Mouse (Mus musculus) kidney, postnatal 0 days (tissue): ENCODE measurements around the gene Arl11. TPM values are rescaled to one million over a fixed set of nuclear protein-coding genes. Genes with fewer than 3 reads are reported as not detected.

ENCODE experiments used
- ATAC-seq: fragments of 200-750 bp; cut with Nextera tagmentation; replicated peaks from 2 replicates; pipeline ENCODE4 v1.8.0; 2017; ENCODE audit warnings: low read depth, moderate number of reproducible peaks, moderate TSS enrichment, moderate library complexity; ENCODE audit not compliant: low FRiP score
- DNase-seq: peaks from one replicate; pipeline ENCODE4 v3.0.0-alpha.2; 2016; ENCODE audit warnings: low spot score
- H3K27ac ChIP-seq: fragments of 300-500 bp; sonication (generic); 2 replicates; pipeline ENCODE4 v1.5.1; 2014; ENCODE audit warnings: mild to moderate bottlenecking
- H3K27me3 ChIP-seq: fragments of 300-500 bp; sonication (generic); 2 replicates; pipeline ENCODE4 v1.6.1; 2014; ENCODE audit warnings: low read length, mixed read lengths; ENCODE audit not compliant: insufficient read depth
- H3K36me3 ChIP-seq: fragments of 300-500 bp; sonication (generic); 2 replicates; pipeline ENCODE4 v1.6.1; 2014; ENCODE audit warnings: low read length, mixed read lengths; ENCODE audit not compliant: insufficient read depth
- H3K4me1 ChIP-seq: fragments of 300-500 bp; sonication (generic); replicated peaks from 2 replicates; pipeline ENCODE4 v1.6.1; 2014; ENCODE audit warnings: antibody characterized with exemption, low read length, mixed read lengths; ENCODE audit not compliant: insufficient read depth
- H3K4me2 ChIP-seq: fragments of 300-500 bp; sonication (generic); 2 replicates; pipeline ENCODE4 v1.6.1; 2014; ENCODE audit warnings: mild to moderate bottlenecking, low read length, moderate library complexity, mixed read lengths
- H3K4me3 ChIP-seq: fragments of 300-500 bp; sonication (generic); replicated peaks from 2 replicates; pipeline ENCODE4 v1.5.1; 2014; ENCODE audit warnings: low read depth, low read length
- H3K9ac ChIP-seq: fragments of 300-500 bp; sonication (generic); 2 replicates; pipeline ENCODE4 v1.6.1; 2014; ENCODE audit warnings: low read depth, low read length
- H3K9me3 ChIP-seq: fragments of 300-500 bp; sonication (generic); replicated peaks from 2 replicates; pipeline ENCODE4 v1.6.1; 2016; ENCODE audit warnings: low read length, inconsistent platforms, mixed read lengths
- CTCF ChIP-seq: IDR thresholded peaks from 2 replicates; pipeline ENCODE4 v1.5.1; 2016; ENCODE audit warnings: antibody characterized with exemption, low read depth, mild to moderate bottlenecking, moderate library complexity
- WGBS: fragments of 180-500 bp; shearing (Covaris S2); extraction: QIAGEN DNeasy Blood & Tissue Kit; methylation state at CpG from one replicate; pipeline ENCODE4 v1.1.7; 2014; 5-methylcytosine and 5-hydroxymethylcytosine counted together
- polyA plus RNA-seq: library from polyadenylated mRNA; unstranded; fragments of >200 nt; fragmentation: Nextera tagmentation; extraction: Ambion mirVana; gene quantifications from 2 replicates; pipeline ENCODE4 v1.2.1, GENCODE M21; 2015

Arl11 gene
- polyA plus RNA-seq, 1 experiment from 2014 or later, result 1.2 TPM

DNA sequence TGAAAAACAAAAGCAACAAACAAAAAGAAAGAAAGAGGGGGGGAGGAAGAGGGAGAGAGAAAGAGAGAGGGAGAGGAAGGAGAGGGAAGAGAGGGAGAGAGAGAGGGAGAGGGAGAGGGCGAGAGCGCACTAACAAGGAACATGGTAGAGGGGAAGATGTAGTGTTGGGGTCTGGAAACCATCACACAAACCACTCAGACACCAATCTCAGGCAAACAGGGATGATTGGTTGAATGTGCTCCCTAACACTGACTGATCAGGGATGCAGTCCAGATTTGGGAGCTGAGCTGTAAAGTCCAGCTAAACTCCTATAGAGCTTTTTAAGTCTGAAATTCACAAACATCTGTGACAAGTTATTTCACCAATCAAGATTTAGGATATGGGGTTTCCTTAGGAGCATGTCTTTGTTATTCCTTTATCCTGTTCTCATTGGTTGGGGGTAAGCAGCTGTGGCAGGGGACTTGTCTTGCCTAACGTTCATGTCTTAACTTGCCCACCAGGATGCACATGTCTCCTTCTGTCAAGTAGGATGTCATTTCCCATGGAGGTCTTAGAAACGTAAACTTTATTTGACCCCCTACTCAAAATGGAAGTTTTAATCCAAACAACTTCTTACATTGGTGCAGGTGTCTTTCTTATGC is 5.5 kb upstream of the Arl11 start:
- Histone ChIP-seq H3K9ac (no peak overlapping the region), H3K4me1 (no peaks in the 10 kb centered on the region), H3K27ac (no peak overlapping the region), H3K4me3 (no peak overlapping the region), H3K27me3 (no peaks in the 10 kb centered on the region), H3K36me3 (no peaks in the 10 kb centered on the region), H3K4me2 (no peak overlapping the region), H3K9me3 (no peaks in the 10 kb centered on the region)
- DNase-seq, result no peak
- ATAC-seq, result no peak
- TF ChIP-seq CTCF, result no peak
- 65% methylated on average over 4 of the region's 4 CpGs for WGBS

DNA sequence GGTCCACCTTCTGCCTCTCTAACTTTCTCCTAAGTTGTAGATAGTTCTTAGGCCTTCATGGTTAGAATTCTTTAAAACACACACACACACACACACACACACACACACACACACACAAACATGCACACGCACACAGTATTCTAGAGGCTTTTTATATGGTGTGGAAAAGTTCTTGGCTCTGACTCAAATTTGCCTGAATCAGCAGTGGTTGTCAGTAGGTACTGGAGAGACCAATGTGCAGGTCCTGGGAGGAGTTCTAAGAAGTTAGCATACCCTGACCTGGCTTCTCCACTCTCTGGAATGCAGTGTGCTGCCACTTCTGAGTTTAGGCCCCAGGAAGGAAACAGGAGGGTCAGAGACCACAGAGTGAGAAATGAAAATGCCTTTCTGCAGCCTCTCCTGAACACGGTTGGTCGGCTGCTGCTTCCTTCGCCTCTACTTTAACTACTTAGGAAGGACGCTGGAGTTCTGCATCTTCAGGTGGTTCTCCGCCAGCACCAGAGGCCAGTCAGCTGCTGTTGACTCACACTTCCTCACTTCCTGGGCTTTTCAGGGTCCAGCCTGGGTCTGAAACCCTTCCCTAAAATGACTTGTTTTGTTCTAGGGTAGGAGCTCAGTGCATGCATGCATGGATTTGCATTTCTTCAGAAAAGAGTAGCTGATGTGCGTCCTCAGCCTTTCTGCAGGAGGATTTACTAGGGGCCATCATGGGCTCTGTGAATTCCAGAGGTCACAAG is 651 bp downstream of the Arl11 start:
- ATAC-seq, result no peak

DNA sequence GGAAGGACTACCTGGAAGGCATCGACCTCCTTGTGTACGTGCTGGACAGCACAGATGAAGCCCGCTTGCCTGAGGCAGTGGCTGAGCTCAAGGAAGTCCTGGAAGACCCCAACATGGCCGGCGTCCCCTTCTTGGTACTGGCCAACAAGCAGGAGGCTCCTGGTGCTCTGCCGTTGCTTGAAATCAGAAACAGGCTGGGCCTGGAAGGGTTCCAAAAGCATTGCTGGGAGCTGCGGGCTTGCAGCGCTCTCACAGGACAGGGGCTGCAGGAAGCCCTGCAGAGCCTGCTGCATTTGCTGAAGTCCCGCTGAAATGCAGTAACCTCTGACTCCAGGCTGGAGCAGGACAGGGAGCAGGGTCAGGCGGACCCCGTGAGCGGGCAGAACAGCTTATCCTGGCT is 1.4 kb downstream of the Arl11 start:
- Histone ChIP-seq H3K27ac (peak overlapping the region; percentile 5; the same call in 1 of the 2 replicates), H3K4me1 (0 out of 2 replicates have a peak, but pooled peaks cover 4% of the 10 kb centered on the region), H3K9ac (no peak overlapping the region), H3K4me3 (no peak overlapping the region), H3K27me3 (no peaks in the 10 kb centered on the region), H3K9me3 (no peaks in the 10 kb centered on the region), H3K4me2 (no peak overlapping the region), H3K36me3 (no peaks in the 10 kb centered on the region)
- TF ChIP-seq CTCF, result no peak
- WGBS, result 58% methylated on average over 12 of the region's 12 CpGs
- peak; percentile 39 for DNase-seq
- ATAC-seq, result no peak

More for the DNA sequence above, 651 bp downstream of the Arl11 start:
- Histone ChIP-seq H3K36me3 (no peaks in the 10 kb centered on the region), H3K9ac (no peak overlapping the region), H3K27ac (peak overlapping the region; percentile 5; the same call in 1 of the 2 replicates), H3K4me1 (0 out of 2 replicates have a peak, but pooled peaks cover 4% of the 10 kb centered on the region), H3K9me3 (no peaks in the 10 kb centered on the region), H3K4me3 (no peak overlapping the region), H3K27me3 (no peaks in the 10 kb centered on the region), H3K4me2 (no peak overlapping the region)
- WGBS, result 37% methylated on average over 7 of the region's 7 CpGs
- TF ChIP-seq CTCF, result no peak
- peak; percentile 47 for DNase-seq

DNA sequence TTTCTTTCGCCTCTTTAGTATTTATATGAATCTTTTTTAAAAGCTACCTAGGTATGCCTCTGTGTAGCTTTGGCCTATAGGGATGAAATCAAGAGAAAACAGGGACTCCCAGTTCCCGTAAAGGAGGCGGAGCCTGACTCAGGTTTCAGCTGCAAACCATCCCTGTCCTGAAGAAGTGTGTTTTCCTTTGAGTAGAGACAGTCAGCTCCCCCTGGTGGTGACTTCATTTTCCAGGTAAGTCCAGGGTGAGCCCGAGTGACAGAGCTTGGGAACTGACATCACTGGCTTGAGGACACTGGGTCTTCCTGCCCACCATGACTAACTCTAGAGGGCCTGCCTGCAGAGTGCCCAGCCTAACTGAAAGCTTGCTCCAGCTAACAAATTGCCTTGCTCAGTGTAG is 7.3 kb downstream of the Arl11 start:
- ATAC-seq (peak; percentile 33; the same call in 1 of the 2 replicates), DNase-seq (peak; percentile 69)
- Histone ChIP-seq H3K4me2 (no peak overlapping the region), H3K27me3 (no peaks in the 10 kb centered on the region), H3K27ac (no peak overlapping the region), H3K36me3 (no peaks in the 10 kb centered on the region), H3K4me3 (no peak overlapping the region), H3K4me1 (no peaks in the 10 kb centered on the region), H3K9me3 (no peaks in the 10 kb centered on the region), H3K9ac (no peak overlapping the region)
- WGBS, result 24% methylated on average over 4 of the region's 4 CpGs
- TF ChIP-seq CTCF, result peak; percentile 72

DNA sequence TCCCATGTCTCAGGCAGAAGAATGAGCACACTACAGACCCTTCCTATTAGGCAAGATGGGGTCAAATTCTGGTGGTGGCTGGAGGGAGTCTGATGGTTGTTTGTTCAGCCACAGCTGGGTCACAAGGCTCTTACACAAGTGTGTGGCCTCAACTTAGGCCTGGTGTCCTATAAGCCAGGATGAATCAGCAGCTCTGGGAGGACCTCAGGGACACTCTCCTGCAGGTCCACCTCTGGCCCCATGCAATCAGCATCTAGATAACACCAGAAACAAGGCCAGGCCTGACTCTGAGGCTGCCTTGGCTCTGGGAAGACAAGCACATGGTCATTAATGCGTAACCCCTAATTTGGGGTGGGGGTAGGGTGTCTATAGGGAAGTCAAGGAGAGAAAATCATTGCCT is 11.2 kb downstream of the Arl11 start:
- no peak overlapping the region for H3K9ac ChIP-seq
- no peak for DNase-seq
- H3K4me2 ChIP-seq, result no peak overlapping the region
- WGBS, result 75% methylated on average over 1 of the region's 1 CpGs
- H3K9me3 ChIP-seq, result no peaks in the 10 kb centered on the region
- no peak for ATAC-seq
- no peak overlapping the region for H3K27ac ChIP-seq
- TF ChIP-seq CTCF, result no peak
- H3K36me3 ChIP-seq, result no peaks in the 10 kb centered on the region
- no peak overlapping the region for H3K4me3 ChIP-seq
- H3K4me1 ChIP-seq, result no peaks in the 10 kb centered on the region
- no peaks in the 10 kb centered on the region for H3K27me3 ChIP-seq

DNA sequence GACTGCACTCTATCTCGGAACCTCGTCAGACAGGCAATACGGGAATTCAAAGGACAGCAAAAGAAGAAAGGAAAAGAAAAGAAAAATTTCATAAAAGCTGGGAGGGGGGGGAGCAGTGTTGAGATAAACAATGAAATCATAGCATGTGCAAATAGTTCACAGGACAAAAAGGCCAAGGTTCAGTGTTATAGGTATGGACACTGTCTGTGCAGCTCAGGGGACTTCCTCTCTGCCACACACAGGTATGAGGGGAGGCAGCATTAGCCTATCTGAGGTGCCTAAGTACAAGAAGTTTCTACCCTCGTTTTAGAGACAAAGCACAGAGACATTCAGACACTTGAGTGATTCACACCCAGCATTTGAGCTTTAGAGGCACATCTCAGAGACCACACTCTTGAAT is 11.6 kb downstream of the Arl11 start:
- Histone ChIP-seq H3K36me3 (no peaks in the 10 kb centered on the region), H3K9me3 (no peaks in the 10 kb centered on the region), H3K4me1 (no peaks in the 10 kb centered on the region), H3K27me3 (no peaks in the 10 kb centered on the region), H3K4me2 (no peak overlapping the region), H3K4me3 (no peak overlapping the region), H3K27ac (no peak overlapping the region), H3K9ac (no peak overlapping the region)
- WGBS, result 81% methylated on average over 4 of the region's 4 CpGs
- TF ChIP-seq CTCF, result no peak
- DNase-seq, result no peak
- no peak for ATAC-seq
